Mouse (Mus musculus): Measurements from ENCODE around the gene Scarb1.
A peak's percentile ranks its signal among the peaks of the same experiment; 100 is the strongest.

Scarb1 gene

DNA sequence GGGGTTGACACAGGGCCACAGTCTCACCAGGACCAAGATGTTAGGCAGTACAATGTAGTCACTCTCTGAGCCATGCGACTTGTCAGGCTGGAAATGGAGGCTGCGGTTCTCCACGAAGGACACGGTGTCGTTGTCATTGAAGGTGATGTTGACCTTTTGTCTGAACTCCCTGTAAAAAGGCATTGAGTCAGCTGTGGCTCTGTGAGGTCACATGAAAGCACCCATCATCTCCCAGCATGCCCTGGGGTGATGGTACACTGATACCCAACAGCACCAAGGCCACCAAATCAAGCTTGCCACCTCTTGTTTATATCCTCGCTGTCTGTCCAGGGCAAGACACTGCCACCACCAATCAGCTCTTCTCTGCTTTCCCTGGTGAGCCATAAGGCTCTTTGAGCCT, 37.8 kb downstream of the Scarb1 start:
- DNase-seq, result no peak

DNA sequence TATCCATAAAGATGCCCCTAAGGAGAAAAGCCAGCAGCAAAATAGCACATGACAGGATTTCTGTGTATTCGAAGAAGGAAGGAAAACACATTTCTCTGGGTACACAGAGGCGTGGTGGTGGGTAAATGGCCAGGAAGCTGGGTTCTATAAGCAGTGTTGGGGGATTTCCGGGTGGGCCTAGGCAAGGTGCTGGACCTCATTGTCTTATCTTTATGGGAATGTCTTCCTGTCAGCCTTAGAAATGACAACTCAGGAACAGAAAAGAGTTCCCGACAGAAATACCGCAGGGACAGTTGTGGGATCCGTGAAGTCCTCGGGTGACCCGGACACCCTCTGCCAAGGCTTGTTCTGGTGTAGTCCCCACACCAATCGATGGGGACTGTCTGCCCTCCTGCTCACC, 42.7 kb downstream of the Scarb1 start:
- DNase-seq, result no peak

DNA sequence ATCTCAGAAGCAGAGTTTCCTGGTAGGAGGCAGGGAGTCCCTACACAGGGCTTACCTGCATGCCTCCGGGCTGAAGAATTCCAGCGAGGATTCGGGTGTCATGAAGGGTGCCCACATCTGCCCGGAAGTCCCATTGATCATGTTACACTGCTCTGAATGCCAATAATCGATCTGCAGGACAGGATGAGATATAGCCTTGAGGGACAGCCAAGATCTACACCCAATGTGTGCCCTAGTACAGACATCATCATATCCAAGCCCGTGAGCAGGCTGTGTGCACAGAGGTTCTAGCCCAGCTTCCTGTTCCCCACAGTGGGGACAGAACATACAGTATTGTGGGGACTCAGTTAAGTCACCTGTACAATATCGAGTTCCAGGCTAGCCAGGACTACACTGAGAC, 43.7 kb downstream of the Scarb1 start:
- DNase-seq, result no peak

DNA sequence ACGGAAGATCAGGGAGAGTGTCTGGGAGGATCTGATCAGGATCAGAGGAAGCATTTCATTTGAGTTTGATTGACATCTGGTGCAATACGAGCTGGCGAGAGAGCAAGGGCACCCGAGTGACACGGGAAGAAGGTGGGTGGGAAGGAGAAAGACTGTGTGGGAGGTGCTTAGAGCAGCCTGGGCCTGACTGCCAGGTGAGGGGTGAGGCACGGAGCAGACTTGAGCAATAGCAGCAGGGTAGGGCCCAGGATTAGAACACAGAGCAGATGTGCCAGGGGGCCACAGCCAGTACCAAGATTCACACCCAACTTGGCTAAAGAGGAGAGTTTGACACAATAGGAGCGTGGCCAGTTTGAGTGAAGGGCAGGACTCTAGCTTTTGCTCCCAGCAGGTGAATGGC, 47.9 kb downstream of the Scarb1 start:
- no peak for DNase-seq

DNA sequence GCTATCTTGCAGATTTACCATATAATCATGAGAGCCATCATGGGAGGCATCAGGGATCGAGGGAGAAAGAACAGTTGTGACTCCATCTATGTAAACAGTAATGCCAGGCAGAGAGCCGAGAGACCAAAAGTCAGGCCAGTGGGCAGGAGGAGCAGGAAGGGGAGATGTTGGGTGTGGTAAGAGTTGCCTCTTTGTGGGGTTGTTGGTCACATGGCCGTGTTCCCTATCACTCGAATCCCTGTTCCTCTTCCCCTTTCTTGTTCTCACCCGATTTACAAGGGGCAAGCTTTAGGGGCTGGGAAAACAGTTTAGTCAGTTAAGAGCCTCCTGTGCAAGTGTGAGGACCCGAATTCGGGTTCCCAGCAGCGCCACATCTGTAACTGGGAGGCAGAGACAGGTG, 49.0 kb downstream of the Scarb1 start:
- DNase-seq, result no peak

- no peak for DNase-seq
Measured at GRCm38 (mm10) chr5:125291387-125291786, 49.5 kb downstream of the Scarb1 start.

GRCm38 (mm10) chr5:125287053-125287655, 53.7 kb downstream of the Scarb1 start:
- DNase-seq, result no peak

DNA sequence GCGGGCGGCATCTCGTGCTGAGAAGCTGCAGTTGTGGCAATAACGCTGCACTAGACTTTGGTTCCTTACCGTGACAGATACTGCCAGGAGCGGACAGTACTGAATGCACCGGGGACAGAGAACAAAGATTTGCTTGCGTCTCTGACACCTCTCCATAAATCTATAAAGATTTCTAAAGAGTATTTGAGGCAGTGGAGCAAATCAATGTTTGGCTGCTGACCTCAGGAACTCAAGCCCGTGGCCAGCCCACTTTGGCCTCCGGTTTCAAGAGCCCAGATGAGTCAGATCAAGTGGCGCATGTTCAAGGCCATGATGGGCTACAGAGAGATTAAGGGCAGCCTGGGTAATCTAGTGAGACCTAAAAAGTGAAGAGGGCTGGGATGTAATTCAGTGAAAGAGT, 54.8 kb downstream of the Scarb1 start:
- DNase-seq, result no peak

GRCm38 (mm10) chr5:125283748-125284640, 56.9 kb downstream of the Scarb1 start:
- DNase-seq, result peak; percentile 75 to 78

- no peak for DNase-seq
Measured at GRCm38 (mm10) chr5:125279216-125279615, 61.7 kb downstream of the Scarb1 start.

GRCm38 (mm10) chr5:125278314-125278713, 62.6 kb downstream of the Scarb1 start:
- DNase-seq, result peak; percentile 36 to 62

- DNase-seq, result peak in 1 of 2 experiments; percentile 78
Measured at GRCm38 (mm10) chr5:125277313-125277712, 63.6 kb downstream of the Scarb1 start.

- DNase-seq, result peak; percentile 61 to 76
Measured at GRCm38 (mm10) chr5:125276765-125277164, 64.1 kb downstream of the Scarb1 start.

DNA sequence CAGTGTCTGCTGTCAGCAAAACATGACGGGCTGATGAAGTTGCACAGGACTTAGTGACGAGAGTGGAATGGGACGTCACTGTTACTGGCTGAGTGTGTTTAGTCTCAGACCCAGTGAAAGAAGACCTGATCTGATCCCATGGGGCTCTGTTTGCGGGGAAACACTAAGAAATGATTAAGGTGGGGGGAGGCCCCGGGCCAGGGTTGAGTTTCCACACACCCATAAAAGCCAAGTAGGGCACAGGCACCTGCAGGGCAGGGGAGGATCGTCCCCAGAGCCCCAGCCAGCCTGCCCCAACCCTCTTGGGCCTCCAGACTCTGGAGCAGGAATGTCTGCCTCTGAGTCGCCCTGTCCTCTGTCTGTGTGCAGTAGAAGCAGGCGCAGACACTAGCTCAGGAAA, 65.6 kb downstream of the Scarb1 start:
- no peak for DNase-seq

GRCm38 (mm10) chr5:125274773-125275172, 66.1 kb downstream of the Scarb1 start:
- no peak for DNase-seq

- DNase-seq, result no peak
Measured at GRCm38 (mm10) chr5:125274182-125274581, 66.7 kb downstream of the Scarb1 start.

GRCm38 (mm10) chr5:125273666-125274109, 67.2 kb downstream of the Scarb1 start:
- peak; percentile 73 to 83 for DNase-seq

DNA sequence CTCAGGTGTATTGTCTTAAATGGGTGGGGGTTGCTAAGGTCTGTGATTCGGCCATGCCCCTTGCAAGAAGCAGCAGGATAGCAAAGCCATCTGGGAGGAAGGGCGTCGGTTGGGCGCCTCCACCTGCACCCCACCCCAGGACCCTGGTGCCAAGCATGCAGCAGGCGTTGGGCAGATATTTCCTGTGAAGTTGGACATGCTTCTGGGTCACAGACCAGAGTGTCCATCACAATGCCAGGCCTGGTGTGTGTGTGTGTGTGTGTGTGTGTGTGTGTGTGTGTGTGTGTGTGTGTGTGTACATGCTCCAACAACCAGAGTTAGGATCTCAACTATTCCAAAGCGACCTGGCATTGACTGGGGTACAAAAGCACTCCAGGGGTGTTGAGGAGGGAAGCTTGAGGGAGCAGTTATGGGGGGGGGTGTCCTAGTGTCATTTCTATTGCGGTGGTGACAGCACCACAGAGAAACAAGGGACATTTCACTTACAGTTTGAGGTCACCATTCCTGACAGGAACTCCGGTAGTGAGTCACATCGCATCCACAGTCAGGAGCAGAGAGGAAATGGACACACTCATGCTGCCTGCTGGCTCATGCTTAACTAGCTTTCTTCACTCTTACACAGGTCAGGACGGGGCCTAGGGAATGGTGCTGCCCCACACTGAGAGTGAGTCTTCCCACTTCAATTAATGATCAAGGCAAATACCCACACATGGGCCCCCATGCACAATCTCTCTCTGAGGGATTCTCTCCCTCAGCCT, 68.5 kb downstream of the Scarb1 start:
- DNase-seq, result no peak

DNA sequence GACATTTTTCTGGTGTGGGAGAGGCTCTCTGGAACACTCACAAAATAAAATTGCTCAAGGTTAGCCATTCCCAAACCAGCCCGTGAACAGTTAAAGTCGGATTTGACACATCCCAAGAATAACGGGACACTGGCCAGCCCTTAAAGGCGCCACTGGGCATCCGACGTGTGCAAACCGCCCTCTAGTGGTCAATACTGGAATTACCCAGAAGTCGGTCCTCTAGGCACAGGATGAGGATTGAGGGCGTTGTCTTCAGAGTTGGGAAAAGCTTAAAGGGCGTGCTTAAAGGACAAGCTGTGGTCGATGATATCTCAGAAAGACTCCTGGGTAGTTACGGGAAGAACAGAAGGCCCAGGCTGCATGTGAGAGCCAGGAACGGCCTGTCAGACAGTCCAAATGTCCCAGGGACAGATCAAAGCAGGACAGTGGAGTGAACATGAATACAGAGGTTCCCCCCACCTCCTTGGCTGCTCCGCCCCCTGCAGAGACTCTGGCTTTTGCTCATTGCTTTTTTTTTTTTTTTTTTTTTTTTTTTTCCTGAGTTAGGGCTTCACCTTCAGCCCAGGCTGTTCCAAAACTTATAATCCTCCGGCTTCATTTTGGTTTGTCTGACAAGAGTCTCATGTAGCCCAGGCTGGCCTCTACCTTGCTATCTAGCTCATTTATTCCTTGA, 69.2 kb downstream of the Scarb1 start:
- DNase-seq, result peak; percentile 95 to 96

GRCm38 (mm10) chr5:125270587-125271130, 70.2 kb downstream of the Scarb1 start:
- DNase-seq, result peak; percentile 82 to 86

DNA sequence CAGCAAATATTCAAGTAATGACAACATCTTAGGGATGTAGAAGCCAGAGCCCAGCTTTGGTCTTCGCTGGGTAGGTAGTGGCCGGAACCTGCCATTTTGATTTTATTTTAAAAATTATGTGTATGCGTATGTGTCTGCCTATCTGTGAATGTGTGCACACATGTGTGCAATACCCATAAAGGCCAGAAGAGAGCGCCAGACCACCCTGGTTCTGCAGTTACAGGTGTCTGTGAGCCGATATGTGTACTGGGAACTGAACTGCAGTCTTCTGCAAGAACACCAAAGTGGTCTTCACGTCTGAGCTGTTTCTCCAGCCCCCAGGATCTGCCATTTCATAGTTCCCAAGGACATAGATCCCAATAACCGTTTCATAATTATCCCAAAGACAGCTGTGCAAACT, 71.1 kb downstream of the Scarb1 start:
- no peak for DNase-seq

DNA sequence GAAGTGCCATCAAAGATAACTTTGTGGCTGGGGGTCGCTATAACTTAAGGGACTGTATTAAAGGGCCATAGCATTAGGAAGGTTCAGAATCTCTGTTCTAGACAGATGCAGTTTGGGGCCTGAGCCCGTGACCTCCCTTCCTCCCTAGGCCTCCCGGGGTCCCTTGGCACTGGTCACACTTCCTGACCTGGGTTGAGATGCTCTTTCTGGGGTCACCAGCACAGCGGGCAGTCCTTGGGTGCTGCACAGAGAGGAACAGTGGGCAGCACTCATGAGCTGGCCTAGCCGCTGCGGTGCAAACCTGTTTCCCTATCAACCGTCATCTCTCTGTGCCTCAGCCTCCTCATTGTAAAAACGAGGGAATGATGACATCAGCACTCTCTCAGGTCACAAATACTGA, 71.5 kb downstream of the Scarb1 start:
- no peak for DNase-seq

Measured in cerebellum, postnatal 14 days (tissue).